11 mouse cellular contexts compared by ENCODE assay signal in the genomic region with DNA sequence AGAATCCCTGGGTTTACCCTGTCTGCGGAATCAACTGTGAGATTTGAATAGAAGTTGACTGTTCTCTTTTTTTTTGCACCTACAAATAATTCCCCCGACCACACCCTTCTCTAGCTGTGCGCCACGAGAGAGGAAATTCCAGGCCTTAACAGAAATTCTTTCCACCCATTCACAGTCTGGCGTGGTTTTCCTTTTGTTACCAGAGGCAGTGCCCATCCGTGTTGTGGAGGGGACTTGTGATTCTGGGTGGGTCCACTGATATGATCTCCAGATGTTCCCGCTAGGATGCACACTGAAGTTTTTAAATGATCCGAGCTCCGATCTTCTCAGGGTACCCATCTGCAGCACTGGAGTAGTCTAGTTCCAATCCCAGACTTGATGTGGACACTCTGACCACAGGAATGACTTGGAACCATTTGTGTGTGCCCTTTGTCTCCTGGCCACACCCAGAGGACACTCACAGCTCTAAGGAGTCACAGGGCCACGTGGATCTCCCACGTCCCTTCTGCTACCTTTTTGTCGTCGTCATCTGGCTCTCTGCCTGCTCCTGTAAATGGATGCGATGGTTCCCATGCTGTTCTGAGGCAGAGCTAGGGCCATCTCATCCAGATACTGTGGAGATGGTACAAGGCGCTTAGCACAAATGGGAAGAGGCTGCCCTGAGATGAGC. TPM values are rescaled to one million over a fixed set of nuclear protein-coding genes. Genes with fewer than 3 reads are reported as not detected.
DNase-seq lines count a peak whose midpoint lies in the region; ATAC-seq and TF ChIP-seq lines count a peak whose summit lies in the region.
"Had no signal": no experiment of that assay in that cellular context is flagged by ENCODE, and none has a peak within 500 bp of the region (broad histone marks: within the 10 kb centered on the region; RNA-seq: fewer than 3 reads in every experiment).

No protein-coding gene starts in this region.

- no peak overlapping the region for H3K9ac ChIP-seq in lung, postnatal 0 days (replicated peaks; ENCODE audit: low read depth)
- no peak overlapping the region for H3K9ac ChIP-seq in intestine, embryonic 16.5 days (ENCODE audit: low read depth, low read length)
- H3K9ac ChIP-seq in stomach, postnatal 0 days (ENCODE audit: low read length): no peak overlapping the region
- H3K9ac ChIP-seq: liver, embryonic 14.5 days had no signal

- WGBS in lung, postnatal 0 days: 43% methylated on average over 15 of the region's 15 CpGs
- WGBS in intestine, embryonic 16.5 days: 77% methylated on average over 15 of the region's 15 CpGs
- 50% methylated on average over 15 of the region's 15 CpGs for WGBS in stomach, postnatal 0 days

- no peaks in the 10 kb centered on the region for H3K9me3 ChIP-seq in lung, postnatal 0 days (ENCODE audit: low read length)
- H3K9me3 ChIP-seq in intestine, embryonic 16.5 days (ENCODE audit: control insufficient read depth, low read length): no peaks in the 10 kb centered on the region
- no peaks in the 10 kb centered on the region for H3K9me3 ChIP-seq in stomach, postnatal 0 days (ENCODE audit: control insufficient read depth, low read length)

- TF ChIP-seq CTCF in lung, postnatal 0 days (IDR thresholded peaks at IDR 0.05): no peak
- TF ChIP-seq CTCF in stomach, postnatal 0 days (IDR thresholded peaks at IDR 0.05; ENCODE audit: low read depth): no peak

- H3K27ac ChIP-seq in lung, postnatal 0 days (ENCODE audit: low read length): peak overlapping the region; percentile 99
- H3K27ac ChIP-seq in intestine, embryonic 16.5 days (ENCODE audit: low read length): peak overlapping the region; percentile 96
- H3K27ac ChIP-seq in stomach, postnatal 0 days (replicated peaks): peak overlapping the region; percentile 93
- H3K27ac ChIP-seq: liver, embryonic 14.5 days had no signal

- H3K36me3 ChIP-seq in lung, postnatal 0 days (ENCODE audit: insufficient read depth, low read length): no peaks in the 10 kb centered on the region; the same call in 1 of the 2 replicates
- no peaks in the 10 kb centered on the region for H3K36me3 ChIP-seq in intestine, embryonic 16.5 days (ENCODE audit: control insufficient read depth, insufficient read depth, low read length)
- H3K36me3 ChIP-seq in stomach, postnatal 0 days (ENCODE audit: control insufficient read depth, insufficient read depth, low read length): peaks cover 3% of the 10 kb centered on the region; the same call in 1 of the 2 replicates

- peak overlapping the region; percentile 67 for H3K4me2 ChIP-seq in lung, postnatal 0 days (replicated peaks; ENCODE audit: low read depth, low read length)
- H3K4me2 ChIP-seq in intestine, embryonic 16.5 days (ENCODE audit: low read depth, low read length): peak overlapping the region; percentile 4; the same call in 1 of the 2 replicates
- peak overlapping the region; percentile 67 for H3K4me2 ChIP-seq in stomach, postnatal 0 days (replicated peaks; ENCODE audit: low read depth)

- no peak for ATAC-seq in lung, postnatal 0 days
- no peak for ATAC-seq in intestine, embryonic 16.5 days
- ATAC-seq in stomach, postnatal 0 days (ENCODE audit: low FRiP score, low TSS enrichment): no peak
- ATAC-seq: hindbrain, embryonic 16.5 days had no signal

- H3K4me3 ChIP-seq in lung, postnatal 0 days (ENCODE audit: low read depth, low read length): no peak overlapping the region; the same call in 1 of the 2 replicates
- no peak overlapping the region for H3K4me3 ChIP-seq in intestine, embryonic 16.5 days (ENCODE audit: low read length)
- no peak overlapping the region for H3K4me3 ChIP-seq in stomach, postnatal 0 days (ENCODE audit: low read depth, low read length)

- DNase-seq in heart, adult 11 months: peak; percentile 97
- no peak for DNase-seq in heart, postnatal 4 days
- DNase-seq in lung, postnatal 0 days (ENCODE audit: low spot score): peak; percentile 71
- DNase-seq in lung, postnatal 14 days: no peak
- DNase-seq in stomach, postnatal 0 days (ENCODE audit: low spot score): no peak
- DNase-seq in adrenal gland, postnatal 14 days: no peak
- DNase-seq in urinary bladder, postnatal 10 days (ENCODE audit: low spot score): no peak
- DNase-seq: B cell, adult 2 months had no signal

- no peaks in the 10 kb centered on the region for H3K27me3 ChIP-seq in lung, postnatal 0 days (replicated peaks; ENCODE audit: insufficient read depth, low read length)
- H3K27me3 ChIP-seq in intestine, embryonic 16.5 days (replicated peaks; ENCODE audit: control insufficient read depth, insufficient read depth, low read length): no peaks in the 10 kb centered on the region
- H3K27me3 ChIP-seq in stomach, postnatal 0 days (ENCODE audit: control insufficient read depth, insufficient read depth, low read length): no peaks in the 10 kb centered on the region

- TF ChIP-seq EP300 in lung, postnatal 0 days (IDR thresholded peaks at IDR 0.05): peak; percentile 84
- TF ChIP-seq EP300 in stomach, postnatal 0 days (optimal IDR thresholded peaks at IDR 0.05): no peak

- H3K4me1 ChIP-seq in lung, postnatal 0 days (ENCODE audit: insufficient read depth, low read depth, low read length): peaks cover 43% of the 10 kb centered on the region
- H3K4me1 ChIP-seq in intestine, embryonic 16.5 days (ENCODE audit: control insufficient read depth, insufficient read depth, low read length): peaks cover 59% of the 10 kb centered on the region
- H3K4me1 ChIP-seq in stomach, postnatal 0 days (replicated peaks; ENCODE audit: control insufficient read depth, insufficient read depth): peaks cover 25% of the 10 kb centered on the region

RNA-seq across cellular contexts. Expression of a gene that starts 3.1 kb away (rescaled TPM):
- 100 to 1,000 TPM; 251 to 268 TPM for total RNA-seq in heart, postnatal 4 days (2021)
- 1,095 and 1,144 TPM in 2 replicates for polyA plus RNA-seq in lung, postnatal 0 days (2015; fragmentation: Nextera tagmentation; extraction: Ambion mirVana)
- polyA plus RNA-seq in intestine, embryonic 16.5 days (2015; fragmentation: Nextera tagmentation; extraction: Ambion mirVana): 599 and 614 TPM in 2 replicates
- polyA plus RNA-seq in stomach, postnatal 0 days (2015; fragmentation: Nextera tagmentation; extraction: Ambion mirVana): 634 and 654 TPM in 2 replicates
- total RNA-seq in adrenal gland, postnatal 14 days (2021): 302 and 335 TPM in 2 replicates

RNA-seq across cellular contexts. Expression of a gene that starts 58.8 kb away (rescaled TPM):
- 1 to 10 TPM; 8.3 to 9.2 TPM for total RNA-seq in heart, postnatal 4 days (2021)
- 7.3 and 8.1 TPM in 2 replicates for polyA plus RNA-seq in lung, postnatal 0 days (2015; fragmentation: Nextera tagmentation; extraction: Ambion mirVana)
- 12.7 and 12.8 TPM in 2 replicates for polyA plus RNA-seq in intestine, embryonic 16.5 days (2015; fragmentation: Nextera tagmentation; extraction: Ambion mirVana)
- polyA plus RNA-seq in stomach, postnatal 0 days (2015; fragmentation: Nextera tagmentation; extraction: Ambion mirVana): 4.3 and 4.8 TPM in 2 replicates
- 14.3 and 16.3 TPM in 2 replicates for total RNA-seq in adrenal gland, postnatal 14 days (2021)

Comparison
In these comparisons a context has a peak if more than half of its experiments do, and no peak if none do; other contexts are left out.
1. DNase-seq: peak in heart, adult 11 months (single experiment) and lung, postnatal 0 days (single experiment); none in heart, postnatal 4 days (single experiment), lung, postnatal 14 days (single experiment), stomach, postnatal 0 days (single experiment), adrenal gland, postnatal 14 days (single experiment) and urinary bladder, postnatal 10 days (single experiment).
2. H3K4me2 ChIP-seq: peak in every context shown above with its lines; median percentile 67 in lung, postnatal 0 days; 67 in stomach, postnatal 0 days; 4 in intestine, embryonic 16.5 days.
3. Peak in every context shown above with its lines, with median percentiles within 50 percentile points of each other: H3K27ac ChIP-seq.